Mouse (Mus musculus): ENCODE measurements around the gene Mob3a. TPM values are rescaled to one million over a fixed set of nuclear protein-coding genes. Genes with fewer than 3 reads are reported as not detected.

Gene Mob3a
- polyA plus RNA-seq, 1 experiment from 2014 or later, result 67.0 TPM

- H3K27ac ChIP-seq (replicated peaks), result peak overlapping the region; percentile 58; the same call in 1 of the 2 replicates
- no peaks in the 10 kb centered on the region for H3K27me3 ChIP-seq
- no peak overlapping the region for H3K9ac ChIP-seq (replicated peaks)
- ATAC-seq (ENCODE audit: low FRiP score, low read depth), result no peak
- no peaks in the 10 kb centered on the region for H3K9me3 ChIP-seq
- H3K4me1 ChIP-seq, result no peaks in the 10 kb centered on the region
- H3K36me3 ChIP-seq, result peaks cover 47% of the 10 kb centered on the region
- 21% methylated on average over 10 of the region's 10 CpGs for WGBS
- no peak overlapping the region for H3K4me3 ChIP-seq
- H3K4me2 ChIP-seq (replicated peaks), result no peak overlapping the region
These were observed 36.8 kb downstream of the Mob3a start for GRCm38 (mm10) chr10:80665016-80665380.

GRCm38 (mm10) chr10:80664197-80665015, 37.4 kb downstream of the Mob3a start:
- no peaks in the 10 kb centered on the region for H3K27me3 ChIP-seq
- peak overlapping the region; percentile 58; the same call in 1 of the 2 replicates for H3K27ac ChIP-seq (replicated peaks)
- H3K9ac ChIP-seq (replicated peaks), result no peak overlapping the region
- 47% methylated on average over 16 of the region's 16 CpGs for WGBS
- no peak overlapping the region for H3K4me3 ChIP-seq
- H3K36me3 ChIP-seq, result peaks cover 41% of the 10 kb centered on the region
- H3K9me3 ChIP-seq, result no peaks in the 10 kb centered on the region
- no peak overlapping the region for H3K4me2 ChIP-seq (replicated peaks)
- no peaks in the 10 kb centered on the region for H3K4me1 ChIP-seq
- no peak for ATAC-seq (ENCODE audit: low FRiP score, low read depth)

- H3K9me3 ChIP-seq, result no peaks in the 10 kb centered on the region
- no peaks in the 10 kb centered on the region for H3K27me3 ChIP-seq
- 69% methylated on average over 5 of the region's 5 CpGs for WGBS
- no peak overlapping the region for H3K4me3 ChIP-seq
- H3K9ac ChIP-seq (replicated peaks), result no peak overlapping the region
- no peak for ATAC-seq (ENCODE audit: low FRiP score, low read depth)
- H3K36me3 ChIP-seq, result peaks cover 34% of the 10 kb centered on the region
- H3K27ac ChIP-seq (replicated peaks), result no peak overlapping the region
- no peak overlapping the region for H3K4me2 ChIP-seq (replicated peaks)
- 0 out of 2 replicates have a peak, but pooled peaks cover 5% of the 10 kb centered on the region for H3K4me1 ChIP-seq
These were observed 38.1 kb downstream of the Mob3a start for GRCm38 (mm10) chr10:80663485-80664196.

GRCm38 (mm10) chr10:80661149-80661548, 40.6 kb downstream of the Mob3a start:
- H3K4me1 ChIP-seq, result peaks cover 8% of the 10 kb centered on the region; the same call in 1 of the 2 replicates

GRCm38 (mm10) chr10:80659213-80659612, 42.6 kb downstream of the Mob3a start:
- Histone ChIP-seq H3K9ac (replicated peaks) (no peak overlapping the region), H3K36me3 (no peaks in the 10 kb centered on the region), H3K4me3 (no peak overlapping the region), H3K27me3 (no peaks in the 10 kb centered on the region), H3K9me3 (no peaks in the 10 kb centered on the region), H3K27ac (replicated peaks) (0 out of 2 replicates have a peak overlapping the region, but pooled peaks have one; percentile 22), H3K4me1 (peaks cover 25% of the 10 kb centered on the region), H3K4me2 (replicated peaks) (peak overlapping the region; percentile 25; the same call in 1 of the 2 replicates)
- 16% methylated on average over 10 of the region's 10 CpGs for WGBS
- no peak for ATAC-seq (ENCODE audit: low FRiP score, low read depth)

More at GRCm38 (mm10) chr10:80661149-80661548, 40.6 kb downstream of the Mob3a start:
- no peak for ATAC-seq (ENCODE audit: low FRiP score, low read depth)
- no peak overlapping the region for H3K4me2 ChIP-seq (replicated peaks)
- no peak overlapping the region for H3K9ac ChIP-seq (replicated peaks)
- no peak overlapping the region for H3K4me3 ChIP-seq
- H3K9me3 ChIP-seq, result no peaks in the 10 kb centered on the region
- WGBS, result 33% methylated on average over 5 of the region's 5 CpGs
- no peak overlapping the region for H3K27ac ChIP-seq (replicated peaks)
- H3K36me3 ChIP-seq, result peaks cover 9% of the 10 kb centered on the region
- no peaks in the 10 kb centered on the region for H3K27me3 ChIP-seq

- WGBS, result 80% methylated on average over 4 of the region's 4 CpGs
- H3K9ac ChIP-seq (replicated peaks), result no peak overlapping the region
- no peaks in the 10 kb centered on the region for H3K27me3 ChIP-seq
- ATAC-seq (ENCODE audit: low FRiP score, low read depth), result no peak
- no peak overlapping the region for H3K4me2 ChIP-seq (replicated peaks)
- peaks cover 27% of the 10 kb centered on the region for H3K4me1 ChIP-seq
- H3K36me3 ChIP-seq, result no peaks in the 10 kb centered on the region
- H3K4me3 ChIP-seq, result no peak overlapping the region
- H3K9me3 ChIP-seq, result no peaks in the 10 kb centered on the region
- 0 out of 2 replicates have a peak overlapping the region, but pooled peaks have one; percentile 22 for H3K27ac ChIP-seq (replicated peaks)
These were observed 43.0 kb downstream of the Mob3a start for GRCm38 (mm10) chr10:80658841-80659202.

- ATAC-seq (ENCODE audit: low FRiP score, low read depth), result no peak
- H3K27me3 ChIP-seq, result no peaks in the 10 kb centered on the region
- no peak overlapping the region for H3K4me3 ChIP-seq
- no peaks in the 10 kb centered on the region for H3K36me3 ChIP-seq
- no peak overlapping the region for H3K27ac ChIP-seq (replicated peaks)
- peaks cover 27% of the 10 kb centered on the region for H3K4me1 ChIP-seq
- WGBS, result 89% methylated on average over 14 of the region's 14 CpGs
- no peaks in the 10 kb centered on the region for H3K9me3 ChIP-seq
- no peak overlapping the region for H3K9ac ChIP-seq (replicated peaks)
- H3K4me2 ChIP-seq (replicated peaks), result no peak overlapping the region
These were observed 43.5 kb downstream of the Mob3a start for GRCm38 (mm10) chr10:80658194-80658840.

- H3K4me3 ChIP-seq, result peak within 1 kb of the TSS; percentile 96
- H3K9me3 ChIP-seq, result no peaks in the 10 kb centered on the region
- H3K9ac ChIP-seq (replicated peaks), result peak within 1 kb of the TSS; percentile 97
- H3K4me2 ChIP-seq (replicated peaks), result peak within 1 kb of the TSS; percentile 92
- H3K36me3 ChIP-seq, result no peaks in the 10 kb centered on the region
- peak; percentile 42 for ATAC-seq (ENCODE audit: low FRiP score, low read depth)
- WGBS, result 21% methylated on average over 15 of the region's 15 CpGs
- H3K27ac ChIP-seq (replicated peaks), result peak within 1 kb of the TSS; percentile 88
- peaks cover 27% of the 10 kb centered on the region for H3K4me1 ChIP-seq
- H3K27me3 ChIP-seq, result no peaks in the 10 kb centered on the region
These were observed 44.7 kb downstream of the Mob3a start, which contains the start of gene Btbd2 for GRCm38 (mm10) chr10:80656863-80657623. Gene Btbd2 (minus strand): TSS chr10:80657071.

GRCm38 (mm10) chr10:80656130-80656862, 45.5 kb downstream of the Mob3a start:
- H3K4me1 ChIP-seq, result peaks cover 27% of the 10 kb centered on the region
- peak; percentile 88 for ATAC-seq (ENCODE audit: low FRiP score, low read depth)
- WGBS, result under 1% methylated on average over 61 of the region's 72 CpGs
- peak overlapping the region; percentile 92 for H3K4me2 ChIP-seq (replicated peaks)
- H3K36me3 ChIP-seq, result no peaks in the 10 kb centered on the region
- H3K27ac ChIP-seq (replicated peaks), result peak overlapping the region; percentile 88
- H3K9ac ChIP-seq (replicated peaks), result peak overlapping the region; percentile 97
- peak overlapping the region; percentile 96 for H3K4me3 ChIP-seq
- no peaks in the 10 kb centered on the region for H3K9me3 ChIP-seq
- H3K27me3 ChIP-seq, result no peaks in the 10 kb centered on the region

GRCm38 (mm10) chr10:80655406-80656129, 46.2 kb downstream of the Mob3a start:
- WGBS, result under 1% methylated on average over 11 of the region's 12 CpGs
- peak overlapping the region; percentile 97 for H3K9ac ChIP-seq (replicated peaks)
- H3K27me3 ChIP-seq, result no peaks in the 10 kb centered on the region
- peak; percentile 54; the same call in 1 of the 2 replicates for ATAC-seq (ENCODE audit: low FRiP score, low read depth)
- peak overlapping the region; percentile 88 for H3K27ac ChIP-seq (replicated peaks)
- no peaks in the 10 kb centered on the region for H3K36me3 ChIP-seq
- peak overlapping the region; percentile 96 for H3K4me3 ChIP-seq
- H3K4me1 ChIP-seq, result peaks cover 27% of the 10 kb centered on the region
- peak overlapping the region; percentile 92 for H3K4me2 ChIP-seq (replicated peaks)
- no peaks in the 10 kb centered on the region for H3K9me3 ChIP-seq
